Mouse (Mus musculus): Measurements from ENCODE around the gene Mdp1.
A peak's percentile ranks its signal among the peaks of the same experiment; 100 is the strongest.

GRCm38 (mm10) chr14:55681160-55682117 is 21.1 kb upstream of the Mdp1 start, which contains the start of gene Tinf2:
- TF ChIP-seq CTCF (IDR thresholded peaks at IDR 0.05; ENCODE audit: borderline replicate concordance, control insufficient read depth, extremely low read depth, insufficient read depth, low read length, poor library complexity): peak; percentile 92
- 0 out of 2 replicates have a peak, but pooled peaks have one; percentile 20 for TF ChIP-seq POLR2A (IDR thresholded peaks at IDR 0.05; ENCODE audit: control insufficient read depth, extremely low read depth, insufficient read depth, low read length, poor library complexity)

Measured in thymus, adult 2 months (tissue).